Mouse (Mus musculus) thymus, adult 2 months (tissue): Measurements from ENCODE around the gene Adamts10.

Experiments
- CTCF ChIP-seq: fragments of 200-500 bp; IDR thresholded peaks from 2 replicates; pipeline ENCODE4 v1.5.1; 2012; ENCODE audit warnings: mild to moderate bottlenecking, control low read depth, low read length, moderate library complexity, borderline replicate concordance; ENCODE audit not compliant: control insufficient read depth, poor library complexity, insufficient read depth; ENCODE audit errors: extremely low read depth
- POLR2A ChIP-seq: fragments of 200-500 bp; IDR thresholded peaks from 2 replicates; pipeline ENCODE4 v1.6.1; 2012; ENCODE audit warnings: mild to moderate bottlenecking, low read length, control low read depth, moderate library complexity; ENCODE audit not compliant: control insufficient read depth, poor library complexity, insufficient read depth; ENCODE audit errors: extremely low read depth

DNA sequence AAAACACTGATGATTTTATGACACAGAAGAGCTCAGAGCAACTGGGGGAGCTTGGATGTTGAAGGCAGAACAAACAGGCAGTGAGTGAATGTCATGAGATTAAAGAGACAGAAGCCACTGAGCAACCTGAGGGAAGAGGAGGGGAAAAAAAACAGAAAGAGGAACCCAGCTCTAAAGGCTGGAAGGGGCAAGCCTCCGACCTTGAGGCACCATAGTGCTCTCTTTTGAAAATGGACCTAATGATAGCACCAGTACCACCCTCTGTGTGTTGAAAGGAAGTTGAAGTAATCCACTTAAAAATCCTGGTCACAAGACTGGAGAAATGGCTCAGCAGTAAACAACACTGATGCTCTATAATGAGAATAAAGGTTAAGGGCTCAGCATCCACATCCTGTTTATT lies 40.6 kb downstream of the Adamts10 start:
- TF ChIP-seq CTCF: no peak
- no peak for TF ChIP-seq POLR2A
